ENCODE assay signal across 8 mouse cellular contexts in the genomic region with DNA sequence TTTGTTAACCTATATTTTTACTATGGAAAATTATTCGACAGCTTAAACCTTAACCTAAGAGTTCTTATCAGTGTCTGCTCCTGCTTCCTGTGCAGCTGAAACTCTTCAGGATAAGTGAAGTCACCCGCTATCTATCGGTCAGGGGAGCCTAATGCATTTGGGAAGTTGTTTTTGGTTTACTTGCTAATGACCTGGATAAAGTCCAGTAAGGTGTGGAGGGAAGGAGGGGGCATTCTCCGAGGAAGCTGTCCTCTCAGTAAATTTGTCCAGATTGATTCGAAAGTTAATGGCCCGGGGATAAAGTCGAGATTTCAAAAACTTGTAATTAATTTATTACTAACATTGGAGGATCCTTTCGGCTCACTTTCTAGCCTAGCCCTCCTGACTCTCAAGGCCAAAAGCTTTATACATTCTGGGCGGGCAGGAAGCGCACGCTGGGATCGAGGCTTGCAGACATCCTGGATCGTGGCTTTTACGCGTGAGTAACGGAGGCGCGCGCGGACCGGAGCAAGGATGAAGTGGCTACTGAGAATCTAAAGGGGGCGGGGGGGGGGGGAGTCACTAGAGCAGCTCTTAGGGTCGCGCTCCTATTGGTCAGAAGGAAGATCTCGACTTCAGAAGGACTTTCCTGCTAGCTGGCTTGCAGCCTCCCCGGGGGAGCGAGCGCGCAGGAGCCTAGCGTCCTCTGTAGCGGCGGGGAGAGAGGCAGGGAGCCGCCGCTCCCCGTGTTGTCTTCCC. TPM values are rescaled to one million over a fixed set of nuclear protein-coding genes. Genes with fewer than 3 reads are reported as not detected.
DNase-seq lines count a peak whose midpoint lies in the region; ATAC-seq and TF ChIP-seq lines count a peak whose summit lies in the region.

No protein-coding gene starts in this region.

- no peak for TF ChIP-seq POLR2A in MEL (IDR thresholded peaks at IDR 0.05; ENCODE audit: control insufficient read depth in 1 of 2, insufficient read depth in 1 of 2, low read depth in 1 of 2, low read length in 2 of 2, poor library complexity in 1 of 2)

- H3K4me1 ChIP-seq in MEL (ENCODE audit: control insufficient read depth in 1 of 2, insufficient read depth in 2 of 2, low read length in 2 of 2), result peaks cover 3 to 4% of the 10 kb centered on the region in 2 experiments; a peak in 2 of 4 replicates
- peaks cover 14% of the 10 kb centered on the region for H3K4me1 ChIP-seq in forebrain, embryonic 15.5 days

- peak; percentile 60 for ATAC-seq in forebrain, embryonic 15.5 days (replicated peaks)
- ATAC-seq in activated CD4-positive, CD25-positive, alpha-beta regulatory T cell, adult 4 months, result no peak

- peaks cover 0 to 5% of the 10 kb centered on the region in 2 experiments; a peak in 2 of 4 replicates for H3K36me3 ChIP-seq in MEL (ENCODE audit: control insufficient read depth in 1 of 2, insufficient read depth in 2 of 2, low read length in 2 of 2)
- no peaks in the 10 kb centered on the region for H3K36me3 ChIP-seq in forebrain, embryonic 15.5 days

- H3K79me2 ChIP-seq in MEL (ENCODE audit: control insufficient read depth, insufficient read depth, low read length, poor library complexity), result no peaks in the 10 kb centered on the region

- no peaks in the 10 kb centered on the region for H3K27me3 ChIP-seq in MEL (ENCODE audit: control insufficient read depth in 1 of 2, insufficient read depth in 2 of 2, low read length in 2 of 2)
- H3K27me3 ChIP-seq in forebrain, embryonic 15.5 days, result no peaks in the 10 kb centered on the region

- TF ChIP-seq RAD21 in MEL (IDR thresholded peaks at IDR 0.05; ENCODE audit: low read depth, low read length), result no peak

- H3K9me3 ChIP-seq in MEL (replicated peaks; ENCODE audit: insufficient read depth, low read length), result no peaks in the 10 kb centered on the region
- H3K9me3 ChIP-seq in forebrain, embryonic 15.5 days, result no peaks in the 10 kb centered on the region

- H3K4me3 ChIP-seq in MEL (ENCODE audit: control insufficient read depth in 1 of 2, insufficient read depth in 1 of 2, low read depth in 2 of 2, low read length in 2 of 2), result no peak overlapping the region
- H3K4me3 ChIP-seq in forebrain, embryonic 15.5 days, result peak overlapping the region; percentile 70

- H3K27ac ChIP-seq in MEL (ENCODE audit: control insufficient read depth, low read depth, low read length), result no peak overlapping the region
- peak overlapping the region; percentile 92 for H3K27ac ChIP-seq in forebrain, embryonic 15.5 days (replicated peaks)

- TF ChIP-seq CTCF in MEL (IDR thresholded peaks at IDR 0.05 in 2 of 3, conservative IDR thresholded peaks at IDR 0.05 in 1 of 3; ENCODE audit: control insufficient read depth in 1 of 3, insufficient read depth in 1 of 3, low read depth in 2 of 3, low read length in 3 of 3, poor library complexity in 1 of 3, severe bottlenecking in 1 of 3), result no peak

- DNase-seq in MEL (ENCODE audit: low read depth, low spot score), result peak; percentile 12
- peak; percentile 48 for DNase-seq in cerebellum, adult 11 months
- peak; percentile 73 for DNase-seq in heart, postnatal 4 days
- DNase-seq in layer of hippocampus, postnatal 10 days (ENCODE audit: low spot score in 2 of 2), result peak; percentile 50 to 58
- DNase-seq in lung, postnatal 25 days (ENCODE audit: low spot score), result peak; percentile 46
- peak; percentile 48 for DNase-seq in ovary, postnatal 36 days (ENCODE audit: low spot score)

- 1% methylated on average over 35 of the region's 35 CpGs for WGBS in forebrain, embryonic 15.5 days

- TF ChIP-seq EP300 in MEL (IDR thresholded peaks at IDR 0.05; ENCODE audit: low read depth in 1 of 2, low read length in 2 of 2), result peak; percentile 31 to 46; a peak in 1 of 4 replicates

- peak overlapping the region; percentile 68 for H3K4me2 ChIP-seq in forebrain, embryonic 15.5 days (replicated peaks)

- no peak overlapping the region for H3K9ac ChIP-seq in MEL (ENCODE audit: control insufficient read depth, low read depth, low read length, poor library complexity, severe bottlenecking)
- peak overlapping the region; percentile 66 for H3K9ac ChIP-seq in forebrain, embryonic 15.5 days (replicated peaks)

TF ChIP-seq in MEL, 35 proteins besides CTCF, POLR2A, EP300 and RAD21:
- TF ChIP-seq E2F4 (IDR thresholded peaks at IDR 0.05; ENCODE audit: borderline replicate concordance, low read depth, low read length) (no peak), TCF12 (IDR thresholded peaks at IDR 0.05; ENCODE audit: low read depth, low read length) (peak; percentile 35; the same call in 1 of the 2 replicates)

RNA-seq across cellular contexts. Expression of a gene that starts 19.6 kb away (rescaled TPM):
- not detected in 2 replicates for total RNA-seq in MEL (2012; rRNA removed)
- not detected for polyA plus RNA-seq in MEL (2012; ENCODE audit: insufficient read depth in 1 of 2, insufficient read length in 2 of 2, low read depth in 1 of 2, low replicate concordance in 2 of 2, missing spikeins in 1 of 2)
- 197 and 227 TPM in 2 replicates for polyA plus RNA-seq in forebrain, embryonic 15.5 days (2015; fragmentation: Nextera tagmentation; extraction: Ambion mirVana)
- total RNA-seq in heart, postnatal 4 days (2021), result 100 to 1,000 TPM; 108 to 116 TPM
- total RNA-seq in layer of hippocampus, postnatal 10 days (2021), result 100 to 1,000 TPM; 121 to 125 TPM
- polyA plus RNA-seq in activated CD4-positive, CD25-positive, alpha-beta regulatory T cell, adult 4 months (2017; shearing (Covaris generic)), result 1 to 10 TPM; 1.3 to 8.5 TPM

Comparison
In these comparisons a context has a peak if more than half of its experiments do, and no peak if none do; other contexts are left out.
1. DNase-seq: peak in every context shown above with its lines; median percentile 73 in heart, postnatal 4 days; 54 in layer of hippocampus, postnatal 10 days; 48 in cerebellum, adult 11 months; 48 in ovary, postnatal 36 days; 46 in lung, postnatal 25 days; 12 in MEL.
2. RNA of a gene that starts 19.6 kb away (total RNA-seq): 121 to 125 TPM in layer of hippocampus, postnatal 10 days and 108 to 116 TPM in heart, postnatal 4 days; not detected in MEL; every median in the first group is over 100 times any median in the second.